Mouse (Mus musculus): ENCODE measurements around the gene Prep. TPM values are rescaled to one million over a fixed set of nuclear protein-coding genes. Genes with fewer than 3 reads are reported as not detected.

Prep gene
- total and polyA plus RNA-seq, 2 experiments = 5.7 to 6.2 TPM

GRCm38 (mm10) chr10:45100473-45100872, 33.5 kb downstream of the Prep start:
- H3K4me3 ChIP-seq (ENCODE audit: insufficient read depth, low read depth, low read length) = peak overlapping the region; percentile 16; the same call in 1 of the 2 replicates
- no peaks in the 10 kb centered on the region for H3K27me3 ChIP-seq (ENCODE audit: control insufficient read depth, insufficient read depth, low read length)
- peak overlapping the region; percentile 37; the same call in 1 of the 2 replicates for H3K9ac ChIP-seq (ENCODE audit: low read depth, low read length)
- H3K27ac ChIP-seq (replicated peaks; ENCODE audit: insufficient read depth, low read depth, low read length) = peak overlapping the region; percentile 60
- TF ChIP-seq CTCF (IDR thresholded peaks at IDR 0.05; ENCODE audit: low read depth, low read length) = no peak
- TF ChIP-seq POLR2A (IDR thresholded peaks at IDR 0.05; ENCODE audit: extremely low read depth, insufficient read depth, low read length) = no peak
- peaks cover 4% of the 10 kb centered on the region; the same call in 1 of the 2 replicates for H3K36me3 ChIP-seq (ENCODE audit: control insufficient read depth, insufficient read depth, low read length)
- peak; percentile 97 for DNase-seq (ENCODE audit: extremely low read depth, low read depth, low spot score)
- WGBS = 31% methylated on average over 11 of the region's 11 CpGs
- no peaks in the 10 kb centered on the region for H3K79me2 ChIP-seq (ENCODE audit: control insufficient read depth, insufficient read depth, low read length)
- peaks cover 16% of the 10 kb centered on the region for H3K4me1 ChIP-seq (ENCODE audit: control insufficient read depth, insufficient read depth, low read length)

DNA sequence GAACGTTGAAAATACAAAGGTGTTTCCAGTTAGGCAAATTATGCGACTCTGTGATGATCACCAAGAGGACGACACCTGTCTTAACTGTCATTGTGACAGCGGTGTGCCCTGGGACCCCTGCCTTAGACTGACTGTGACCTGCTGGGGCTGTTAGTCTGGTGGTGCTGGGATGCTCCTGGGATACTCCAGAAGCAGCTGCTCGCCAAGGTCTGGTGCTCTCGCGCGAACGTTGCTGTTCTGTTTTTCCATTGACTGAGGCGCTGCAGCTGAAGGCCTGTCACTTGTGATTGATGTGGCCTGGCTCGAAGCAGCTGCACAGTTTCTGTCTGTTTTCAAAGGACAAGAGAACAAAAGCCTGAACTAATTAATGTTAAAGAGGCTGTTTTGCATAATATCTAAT, 36.2 kb downstream of the Prep start:
- no peaks in the 10 kb centered on the region for H3K79me2 ChIP-seq (ENCODE audit: control insufficient read depth, insufficient read depth, low read length)
- 76% methylated on average over 11 of the region's 11 CpGs for WGBS
- peak; percentile 9 for DNase-seq (ENCODE audit: extremely low read depth, low read depth, low spot score)
- peaks cover 16% of the 10 kb centered on the region for H3K4me1 ChIP-seq (ENCODE audit: control insufficient read depth, insufficient read depth, low read length)
- no peaks in the 10 kb centered on the region for H3K27me3 ChIP-seq (ENCODE audit: control insufficient read depth, insufficient read depth, low read length)
- no peak overlapping the region for H3K9ac ChIP-seq (ENCODE audit: low read depth, low read length)
- H3K4me3 ChIP-seq (ENCODE audit: insufficient read depth, low read depth, low read length) = no peak overlapping the region
- TF ChIP-seq CTCF (IDR thresholded peaks at IDR 0.05; ENCODE audit: low read depth, low read length) (no peak), POLR2A (IDR thresholded peaks at IDR 0.05; ENCODE audit: extremely low read depth, insufficient read depth, low read length) (no peak)
- peaks cover 5% of the 10 kb centered on the region; the same call in 1 of the 2 replicates for H3K36me3 ChIP-seq (ENCODE audit: control insufficient read depth, insufficient read depth, low read length)
- no peak overlapping the region for H3K27ac ChIP-seq (replicated peaks; ENCODE audit: insufficient read depth, low read depth, low read length)

GRCm38 (mm10) chr10:45104098-45104497, 37.1 kb downstream of the Prep start:
- WGBS = 17% methylated on average over 7 of the region's 7 CpGs
- Histone ChIP-seq H3K79me2 (ENCODE audit: control insufficient read depth, insufficient read depth, low read length) (no peaks in the 10 kb centered on the region), H3K27ac (replicated peaks; ENCODE audit: insufficient read depth, low read depth, low read length) (peak overlapping the region; percentile 35), H3K9ac (ENCODE audit: low read depth, low read length) (peak overlapping the region; percentile 18; the same call in 1 of the 2 replicates), H3K27me3 (ENCODE audit: control insufficient read depth, insufficient read depth, low read length) (no peaks in the 10 kb centered on the region), H3K36me3 (ENCODE audit: control insufficient read depth, insufficient read depth, low read length) (peaks cover 12% of the 10 kb centered on the region; the same call in 1 of the 2 replicates), H3K4me3 (ENCODE audit: insufficient read depth, low read depth, low read length) (no peak overlapping the region), H3K4me1 (ENCODE audit: control insufficient read depth, insufficient read depth, low read length) (peaks cover 16% of the 10 kb centered on the region)
- peak; percentile 95 for DNase-seq (ENCODE audit: extremely low read depth, low read depth, low spot score)
- TF ChIP-seq CTCF (IDR thresholded peaks at IDR 0.05; ENCODE audit: low read depth, low read length) (no peak), POLR2A (IDR thresholded peaks at IDR 0.05; ENCODE audit: extremely low read depth, insufficient read depth, low read length) (no peak)

DNA sequence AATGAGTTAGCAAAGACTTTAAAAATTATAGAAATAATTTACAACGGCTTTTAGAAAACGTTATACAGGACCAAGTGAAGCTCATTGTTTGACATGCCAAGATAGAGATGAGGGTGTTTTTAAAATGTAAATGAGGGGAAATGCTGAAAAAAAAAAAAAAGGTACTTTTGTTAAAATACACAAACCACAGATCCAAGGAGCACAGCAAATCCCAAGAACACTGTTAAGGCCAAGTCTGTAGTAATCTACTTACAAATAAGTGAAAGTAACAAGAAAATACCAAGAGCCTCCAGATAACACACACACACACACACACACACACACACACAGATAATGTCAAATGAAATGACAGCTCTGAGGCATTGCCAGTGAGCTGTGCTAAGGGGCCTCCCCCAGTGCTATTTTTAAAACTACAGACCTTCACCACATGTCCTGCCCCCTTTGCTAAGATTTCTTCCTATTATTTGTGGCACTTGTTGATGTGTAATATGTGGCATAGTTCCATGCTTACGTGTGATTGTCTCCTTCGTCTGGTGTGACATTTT, 37.6 kb downstream of the Prep start:
- WGBS = 36% methylated on average over 4 of the region's 4 CpGs
- H3K79me2 ChIP-seq (ENCODE audit: control insufficient read depth, insufficient read depth, low read length) = no peaks in the 10 kb centered on the region
- peak overlapping the region; percentile 33; the same call in 1 of the 2 replicates for H3K27ac ChIP-seq (replicated peaks; ENCODE audit: insufficient read depth, low read depth, low read length)
- H3K4me1 ChIP-seq (ENCODE audit: control insufficient read depth, insufficient read depth, low read length) = peaks cover 16% of the 10 kb centered on the region
- TF ChIP-seq CTCF (IDR thresholded peaks at IDR 0.05; ENCODE audit: low read depth, low read length) = no peak
- H3K9ac ChIP-seq (ENCODE audit: low read depth, low read length) = no peak overlapping the region
- H3K4me3 ChIP-seq (ENCODE audit: insufficient read depth, low read depth, low read length) = no peak overlapping the region
- H3K27me3 ChIP-seq (ENCODE audit: control insufficient read depth, insufficient read depth, low read length) = no peaks in the 10 kb centered on the region
- peaks cover 15% of the 10 kb centered on the region; the same call in 1 of the 2 replicates for H3K36me3 ChIP-seq (ENCODE audit: control insufficient read depth, insufficient read depth, low read length)
- DNase-seq (ENCODE audit: extremely low read depth, low read depth, low spot score) = no peak

DNA sequence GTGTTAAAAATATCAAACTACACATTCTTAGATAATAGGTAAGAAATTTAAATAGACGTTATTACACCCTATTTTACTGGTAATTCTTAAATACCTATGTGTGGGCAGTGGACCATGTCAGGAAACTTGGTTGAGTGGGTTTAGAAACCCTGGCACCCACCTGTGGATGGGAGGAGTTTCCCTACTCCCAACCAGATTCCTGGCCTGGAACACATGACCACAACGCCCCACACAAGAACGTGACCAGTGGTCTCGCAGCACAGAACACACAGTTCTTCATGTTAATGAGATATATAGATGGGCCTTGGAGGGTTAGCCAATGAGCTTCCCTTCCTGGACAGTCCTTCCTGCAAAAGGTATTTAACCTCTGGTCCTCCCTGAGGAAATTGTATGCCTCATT, 39.5 kb downstream of the Prep start:
- Histone ChIP-seq H3K9ac (ENCODE audit: low read depth, low read length) (no peak overlapping the region), H3K79me2 (ENCODE audit: control insufficient read depth, insufficient read depth, low read length) (no peaks in the 10 kb centered on the region), H3K27ac (replicated peaks; ENCODE audit: insufficient read depth, low read depth, low read length) (no peak overlapping the region), H3K4me1 (ENCODE audit: control insufficient read depth, insufficient read depth, low read length) (peaks cover 13% of the 10 kb centered on the region), H3K36me3 (ENCODE audit: control insufficient read depth, insufficient read depth, low read length) (peaks cover 20% of the 10 kb centered on the region; the same call in 1 of the 2 replicates), H3K4me3 (ENCODE audit: insufficient read depth, low read depth, low read length) (no peak overlapping the region), H3K27me3 (ENCODE audit: control insufficient read depth, insufficient read depth, low read length) (no peaks in the 10 kb centered on the region)
- no peak for TF ChIP-seq CTCF (IDR thresholded peaks at IDR 0.05; ENCODE audit: low read depth, low read length)
- TF ChIP-seq POLR2A (IDR thresholded peaks at IDR 0.05; ENCODE audit: extremely low read depth, insufficient read depth, low read length) = no peak
- DNase-seq (ENCODE audit: extremely low read depth, low read depth, low spot score) = no peak
- 95% methylated on average over 4 of the region's 4 CpGs for WGBS

DNA sequence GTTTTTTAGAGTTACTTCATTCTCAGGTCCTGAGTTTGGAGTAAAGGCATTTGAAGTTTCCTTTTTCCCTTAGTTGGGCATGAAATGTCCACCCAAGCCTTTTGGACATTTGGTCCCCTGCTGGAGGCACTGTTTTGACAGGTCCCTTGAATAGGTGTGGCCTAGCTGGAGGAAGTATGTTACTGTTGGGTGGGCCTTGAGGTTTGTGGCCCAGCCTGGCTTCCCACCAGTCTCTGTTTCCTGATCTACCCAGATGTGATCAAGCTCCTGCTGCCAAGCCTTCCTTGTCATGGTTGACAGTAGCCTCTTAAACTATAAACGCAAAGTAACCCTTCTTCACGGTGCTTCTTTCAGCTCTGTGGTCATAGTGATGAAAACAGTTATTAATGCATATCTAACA, 40.3 kb downstream of the Prep start:
- peaks cover 12% of the 10 kb centered on the region for H3K4me1 ChIP-seq (ENCODE audit: control insufficient read depth, insufficient read depth, low read length)
- H3K27me3 ChIP-seq (ENCODE audit: control insufficient read depth, insufficient read depth, low read length) = no peaks in the 10 kb centered on the region
- 92% methylated on average over 2 of the region's 2 CpGs for WGBS
- DNase-seq (ENCODE audit: extremely low read depth, low read depth, low spot score) = no peak
- no peaks in the 10 kb centered on the region for H3K79me2 ChIP-seq (ENCODE audit: control insufficient read depth, insufficient read depth, low read length)
- no peak overlapping the region for H3K4me3 ChIP-seq (ENCODE audit: insufficient read depth, low read depth, low read length)
- TF ChIP-seq POLR2A (IDR thresholded peaks at IDR 0.05; ENCODE audit: extremely low read depth, insufficient read depth, low read length) = no peak
- no peak for TF ChIP-seq CTCF (IDR thresholded peaks at IDR 0.05; ENCODE audit: low read depth, low read length)
- H3K9ac ChIP-seq (ENCODE audit: low read depth, low read length) = no peak overlapping the region
- peaks cover 22% of the 10 kb centered on the region; the same call in 1 of the 2 replicates for H3K36me3 ChIP-seq (ENCODE audit: control insufficient read depth, insufficient read depth, low read length)
- H3K27ac ChIP-seq (replicated peaks; ENCODE audit: insufficient read depth, low read depth, low read length) = no peak overlapping the region

All from liver, adult 2 months (tissue).